Mouse (Mus musculus): ENCODE measurements around the gene Capn10.

- TF ChIP-seq CTCF (IDR thresholded peaks at IDR 0.05; ENCODE audit: low read depth, low read length) = peak; percentile 72
- peak; percentile 81; the same call in 1 of the 2 replicates for TF ChIP-seq POLR2A (IDR thresholded peaks at IDR 0.05; ENCODE audit: extremely low read depth, insufficient read depth, low read length)
Observed at GRCm38 (mm10) chr1:92906779-92907631, 27.2 kb upstream of the Capn10 start, which contains the start of gene Dusp28.

Data from liver, adult 2 months (tissue).